Mouse (Mus musculus): ENCODE measurements around the gene Slc27a3.

Slc27a3 gene

DNA sequence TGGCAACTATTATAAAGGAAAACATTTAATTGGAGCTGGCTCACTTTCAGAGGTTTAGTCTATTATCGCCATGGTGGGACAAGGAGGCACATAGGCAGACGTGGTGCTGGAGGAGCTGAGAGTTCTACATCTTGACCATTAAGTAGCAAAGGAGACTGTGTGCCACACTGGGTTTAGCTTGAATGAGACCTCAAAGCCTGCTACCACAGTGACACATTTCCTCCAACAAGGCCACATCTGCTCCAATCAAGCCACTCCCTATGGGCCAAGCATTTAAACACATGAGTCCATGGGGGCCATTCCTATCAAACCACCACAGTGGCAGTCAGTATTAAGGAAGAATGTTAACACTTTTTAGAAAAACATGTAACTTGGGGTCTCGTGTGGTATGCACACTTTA lies 51.5 kb downstream of the Slc27a3 start:
- DNase-seq, result no peak

DNA sequence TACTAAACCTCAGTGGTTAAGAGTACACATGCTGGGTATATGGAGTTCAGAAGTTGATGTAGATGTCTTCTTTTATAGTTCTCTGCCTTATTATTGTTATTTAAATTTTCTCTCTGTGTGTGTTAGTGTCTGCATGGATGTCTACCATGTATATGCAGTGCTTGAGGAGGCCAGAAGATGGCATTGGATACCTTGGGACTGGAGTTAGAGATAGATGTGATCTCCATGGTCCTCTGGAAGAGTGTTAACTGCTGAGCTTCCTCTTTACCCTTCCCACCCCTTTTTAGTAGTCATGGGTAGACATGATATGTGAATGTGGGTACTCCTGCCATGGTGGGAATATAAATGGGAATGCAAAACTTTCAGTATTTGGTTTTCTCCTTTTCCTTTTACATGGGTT lies 54.2 kb downstream of the Slc27a3 start:
- no peak for DNase-seq

Data from lung, postnatal 4 days (tissue).